Mouse (Mus musculus) liver, postnatal 0 days (tissue): ENCODE data around the gene Krt80.

ENCODE experiments used
- CTCF ChIP-seq: sonication (generic); IDR thresholded peaks from 2 replicates; pipeline ENCODE4 v1.5.1; 2016; ENCODE audit warnings: antibody characterized with exemption, low read depth
- EP300 ChIP-seq: IDR thresholded peaks from 2 replicates; pipeline ENCODE4 v1.6.1; 2016; ENCODE audit warnings: antibody characterized with exemption, low read depth, mild to moderate bottlenecking

DNA sequence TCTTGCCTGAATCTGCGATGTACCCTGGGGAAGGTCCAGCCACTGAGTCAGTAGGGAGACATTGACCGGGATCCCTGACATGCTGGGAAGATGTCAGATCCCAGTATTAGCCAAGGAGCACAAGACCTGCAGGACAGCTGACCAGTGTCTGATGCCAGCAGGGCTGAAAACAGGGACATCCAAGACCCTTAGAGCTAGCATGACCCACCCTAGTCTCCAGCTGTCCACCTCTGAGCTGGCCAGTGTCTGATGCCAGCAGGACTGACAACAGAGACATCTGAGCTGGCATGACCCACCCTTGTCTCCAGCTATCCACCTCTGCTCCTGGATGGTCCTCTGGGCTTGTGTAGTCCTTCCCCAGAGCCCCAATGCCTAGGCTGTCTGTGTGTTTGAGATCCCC is 3.0 kb downstream of the Krt80 start:
- TF ChIP-seq CTCF: no peak
- no peak for TF ChIP-seq EP300
